Mouse (Mus musculus): Measurements from ENCODE around the gene Fndc3c1. TPM values are rescaled to one million over a fixed set of nuclear protein-coding genes. Genes with fewer than 3 reads are reported as not detected.
"Not testable (repeated sequence)": the region's sequence is repeated elsewhere in the genome, so short reads cannot be mapped to it uniquely, and the experiment has no call there.

The Fndc3c1 gene
- polyA plus RNA-seq (2014; fragmentation: Nextera tagmentation; extraction: Ambion mirVana), result 39.0 and 44.9 TPM in 2 replicates

DNA sequence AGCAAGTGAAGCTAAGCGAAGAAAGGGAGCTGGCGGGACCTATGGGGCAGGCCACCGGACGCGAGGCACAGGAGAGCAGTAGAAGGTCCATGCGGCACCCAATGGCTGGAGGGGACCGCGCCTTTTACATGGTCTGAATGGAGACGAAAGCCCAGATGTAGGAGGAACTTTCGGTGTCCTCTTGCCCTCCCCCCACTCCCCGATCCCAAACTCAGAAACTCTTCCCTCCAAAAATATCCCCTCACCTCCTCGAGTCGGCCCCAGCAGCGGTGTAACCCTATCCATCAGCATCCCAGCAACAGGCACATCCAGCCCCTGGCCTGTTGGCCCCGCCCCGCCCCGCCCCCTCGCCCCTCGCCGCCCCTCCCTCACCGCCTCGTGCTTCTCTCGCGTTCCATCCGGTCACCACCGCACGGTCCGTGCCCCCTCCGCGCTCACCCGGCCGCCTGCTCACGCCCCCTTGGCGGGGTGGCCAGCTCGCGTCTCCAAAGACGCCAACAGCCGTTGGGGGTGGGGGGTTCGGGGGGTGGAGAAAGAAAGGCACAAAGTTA, at the start of gene Fndc3c1:
Fndc3c1 (minus strand) TSS at position 301 of the 551 bp plus-strand sequence.
- WGBS, result 9% methylated on average over 33 of the region's 39 CpGs

DNA sequence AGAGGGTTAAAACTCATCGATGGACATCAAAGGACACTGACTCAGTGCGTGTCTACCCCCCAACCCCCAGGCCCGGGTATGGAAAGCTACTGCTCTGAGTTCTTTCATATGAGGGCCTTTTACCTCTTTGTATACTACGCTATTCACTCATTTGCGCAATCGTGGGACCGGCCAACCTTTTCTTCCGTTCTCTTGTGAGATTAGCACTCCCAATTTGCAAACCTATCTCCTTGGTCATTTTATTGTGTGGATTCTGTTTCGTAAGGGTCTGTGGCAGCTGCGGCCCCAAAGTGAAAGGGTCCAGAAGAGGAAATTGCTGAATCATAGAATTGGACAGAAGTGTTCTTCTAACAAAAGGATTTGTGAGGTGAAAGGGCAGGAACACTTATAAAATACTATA, 1.2 kb upstream of the Fndc3c1 start:
- no peaks in the 10 kb centered on the region for H3K36me3 ChIP-seq (ENCODE audit: control insufficient read depth, insufficient read depth, low read length)
- no peaks in the 10 kb centered on the region for H3K9me3 ChIP-seq (ENCODE audit: control insufficient read depth, low read length)
- H3K9ac ChIP-seq (ENCODE audit: low read length), result no peak overlapping the region
- no peaks in the 10 kb centered on the region; the same call in 1 of the 2 replicates for H3K4me1 ChIP-seq (ENCODE audit: control insufficient read depth, insufficient read depth, low read length)
- no peaks in the 10 kb centered on the region; the same call in 1 of the 2 replicates for H3K27me3 ChIP-seq (ENCODE audit: control insufficient read depth, insufficient read depth, low read length)
- ATAC-seq (ENCODE audit: low FRiP score), result no peak
- no peak for DNase-seq (ENCODE audit: low spot score, missing footprints)
- H3K27ac ChIP-seq (ENCODE audit: low read depth, low read length), result no peak overlapping the region
- H3K4me2 ChIP-seq, result no peak overlapping the region
- H3K4me3 ChIP-seq (ENCODE audit: low read depth, low read length), result no peak overlapping the region
- 19% methylated on average over 10 of the region's 10 CpGs for WGBS

More for the DNA sequence above, at the start of gene Fndc3c1:
- no peaks in the 10 kb centered on the region for H3K36me3 ChIP-seq (ENCODE audit: control insufficient read depth, insufficient read depth, low read length)
- H3K9me3 ChIP-seq (ENCODE audit: control insufficient read depth, low read length), result no peaks in the 10 kb centered on the region
- H3K4me1 ChIP-seq (ENCODE audit: control insufficient read depth, insufficient read depth, low read length), result no peaks in the 10 kb centered on the region; the same call in 1 of the 2 replicates
- peak within 1 kb of the TSS; percentile 52 for H3K4me2 ChIP-seq
- peak within 1 kb of the TSS; percentile 36 for H3K4me3 ChIP-seq (ENCODE audit: low read depth, low read length)
- ATAC-seq (ENCODE audit: low FRiP score), result peak; percentile 96
- DNase-seq (ENCODE audit: low spot score, missing footprints), result peak; percentile 94
- peak within 1 kb of the TSS; percentile 51; the same call in 1 of the 2 replicates for H3K27ac ChIP-seq (ENCODE audit: low read depth, low read length)
- H3K27me3 ChIP-seq (ENCODE audit: control insufficient read depth, insufficient read depth, low read length), result no peaks in the 10 kb centered on the region; the same call in 1 of the 2 replicates
- peak within 1 kb of the TSS; percentile 38; the same call in 1 of the 2 replicates for H3K9ac ChIP-seq (ENCODE audit: low read length)

DNA sequence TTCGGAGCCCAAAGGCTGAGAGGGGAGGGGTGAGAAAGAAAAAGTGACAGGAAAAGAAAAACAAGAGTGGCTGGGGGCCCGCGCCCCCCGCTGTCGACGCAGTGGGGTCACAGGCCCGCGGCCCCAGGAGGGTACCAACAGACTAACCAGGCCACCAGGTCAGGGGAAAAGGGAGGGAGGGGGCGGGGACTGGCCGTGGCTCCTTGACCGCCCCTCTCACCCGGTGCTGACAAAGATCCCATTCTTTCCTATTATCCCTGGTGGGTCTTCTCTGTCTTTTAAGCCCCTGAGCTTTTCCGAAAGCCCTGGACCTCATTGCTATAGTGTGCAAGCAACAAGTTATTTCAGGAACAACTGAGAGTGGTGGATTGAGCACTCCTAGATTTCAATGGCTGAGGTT, 470 bp upstream of the Fndc3c1 start:
- Histone ChIP-seq H3K4me1 (ENCODE audit: control insufficient read depth, insufficient read depth, low read length) (no peaks in the 10 kb centered on the region; the same call in 1 of the 2 replicates), H3K36me3 (ENCODE audit: control insufficient read depth, insufficient read depth, low read length) (no peaks in the 10 kb centered on the region), H3K27ac (ENCODE audit: low read depth, low read length) (peak overlapping the region; percentile 51; the same call in 1 of the 2 replicates), H3K9ac (ENCODE audit: low read length) (peak overlapping the region; percentile 38; the same call in 1 of the 2 replicates), H3K4me2 (peak overlapping the region; percentile 52), H3K4me3 (ENCODE audit: low read depth, low read length) (peak overlapping the region; percentile 36), H3K27me3 (ENCODE audit: control insufficient read depth, insufficient read depth, low read length) (no peaks in the 10 kb centered on the region; the same call in 1 of the 2 replicates), H3K9me3 (ENCODE audit: control insufficient read depth, low read length) (no peaks in the 10 kb centered on the region)
- peak; percentile 84 for ATAC-seq (ENCODE audit: low FRiP score)
- peak; percentile 92 for DNase-seq (ENCODE audit: low spot score, missing footprints)
- WGBS, result 17% methylated on average over 13 of the region's 13 CpGs

DNA sequence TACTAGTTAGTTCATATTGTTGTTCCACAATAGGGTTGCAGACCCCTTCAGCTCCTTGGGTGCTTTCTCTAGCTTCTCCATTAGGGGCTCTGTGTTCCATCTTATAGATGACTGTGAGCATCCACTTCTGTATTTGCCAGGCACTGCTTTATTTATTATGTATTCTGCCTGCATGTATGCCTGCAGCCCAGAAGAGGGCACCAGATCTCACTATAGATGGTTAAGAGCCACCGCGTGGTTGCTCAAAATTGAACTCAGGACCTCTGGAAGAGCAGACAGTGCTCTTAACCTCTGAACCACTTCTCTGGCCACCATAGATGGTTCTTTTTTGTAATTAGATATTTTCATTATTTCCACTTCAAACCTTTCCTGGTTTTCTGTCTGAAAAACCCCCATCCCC, 5.3 kb downstream of the Fndc3c1 start:
- not testable (repeated sequence) for H3K27me3 ChIP-seq (ENCODE audit: control insufficient read depth, insufficient read depth, low read length); H3K27ac ChIP-seq (ENCODE audit: low read depth, low read length); H3K4me2 ChIP-seq; H3K9me3 ChIP-seq (ENCODE audit: control insufficient read depth, low read length); H3K4me3 ChIP-seq (ENCODE audit: low read depth, low read length); H3K4me1 ChIP-seq (ENCODE audit: control insufficient read depth, insufficient read depth, low read length); H3K36me3 ChIP-seq (ENCODE audit: control insufficient read depth, insufficient read depth, low read length); H3K9ac ChIP-seq (ENCODE audit: low read length); DNase-seq (ENCODE audit: low spot score, missing footprints); ATAC-seq (ENCODE audit: low FRiP score)
- WGBS, result 60% methylated on average over 2 of the region's 2 CpGs

DNA sequence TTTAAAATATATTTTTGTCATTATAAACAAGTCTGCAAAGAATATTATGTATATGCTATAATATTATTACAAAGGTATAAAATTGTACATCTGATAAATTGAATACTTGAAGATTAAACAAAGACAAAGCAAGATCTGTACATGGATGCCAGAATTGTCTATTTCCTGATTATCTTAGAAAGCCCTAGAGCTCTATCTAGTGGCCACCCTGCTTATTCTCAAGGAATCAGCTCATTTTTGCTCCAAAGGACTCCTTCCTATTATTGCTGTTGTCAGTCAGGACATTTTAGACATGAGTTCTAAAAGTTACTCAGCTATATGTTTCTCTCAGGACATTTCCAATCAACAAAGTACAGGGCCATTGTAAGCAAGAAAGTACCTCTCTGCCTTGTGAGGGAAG, 99.9 kb downstream of the Fndc3c1 start:
- Histone ChIP-seq H3K4me3 (ENCODE audit: low read depth, low read length) (no peak overlapping the region), H3K4me1 (ENCODE audit: control insufficient read depth, insufficient read depth, low read length) (no peaks in the 10 kb centered on the region), H3K27ac (ENCODE audit: low read depth, low read length) (no peak overlapping the region), H3K36me3 (ENCODE audit: control insufficient read depth, insufficient read depth, low read length) (no peaks in the 10 kb centered on the region), H3K9ac (ENCODE audit: low read length) (no peak overlapping the region), H3K4me2 (no peak overlapping the region), H3K9me3 (ENCODE audit: control insufficient read depth, low read length) (no peaks in the 10 kb centered on the region), H3K27me3 (ENCODE audit: control insufficient read depth, insufficient read depth, low read length) (no peaks in the 10 kb centered on the region)
- DNase-seq (ENCODE audit: low spot score, missing footprints) (no peak), ATAC-seq (ENCODE audit: low FRiP score) (no peak)

DNA sequence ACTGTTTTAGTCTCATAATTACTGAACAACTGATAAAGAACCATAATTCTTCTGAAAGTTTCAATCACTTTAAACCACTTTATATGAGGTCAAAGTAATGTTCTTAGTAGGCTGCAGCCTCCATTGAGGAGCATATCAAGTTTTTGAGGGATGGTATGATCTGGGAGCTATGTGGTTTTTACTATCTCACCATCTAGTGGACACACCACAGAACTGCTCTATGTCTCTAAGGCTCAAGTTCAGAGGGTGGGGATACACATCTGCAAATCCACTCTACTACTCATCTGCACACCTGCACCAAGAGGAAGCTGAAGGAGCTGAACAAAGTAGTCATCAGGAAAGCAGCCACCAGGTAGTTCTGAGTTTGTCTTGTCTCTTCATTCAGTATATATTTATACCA, 104.6 kb downstream of the Fndc3c1 start:
- H3K9me3 ChIP-seq (ENCODE audit: control insufficient read depth, low read length), result no peaks in the 10 kb centered on the region
- H3K4me1 ChIP-seq (ENCODE audit: control insufficient read depth, insufficient read depth, low read length), result no peaks in the 10 kb centered on the region
- no peaks in the 10 kb centered on the region for H3K27me3 ChIP-seq (ENCODE audit: control insufficient read depth, insufficient read depth, low read length)
- H3K4me2 ChIP-seq, result no peak overlapping the region
- no peak overlapping the region for H3K9ac ChIP-seq (ENCODE audit: low read length)
- DNase-seq (ENCODE audit: low spot score, missing footprints) (no peak), ATAC-seq (ENCODE audit: low FRiP score) (no peak)
- H3K27ac ChIP-seq (ENCODE audit: low read depth, low read length), result no peak overlapping the region
- H3K4me3 ChIP-seq (ENCODE audit: low read depth, low read length), result no peak overlapping the region
- H3K36me3 ChIP-seq (ENCODE audit: control insufficient read depth, insufficient read depth, low read length), result no peaks in the 10 kb centered on the region

Small RNAs within 50 kb of the gene (microRNA-seq; reads per million reads assigned to microRNA genes)
- not detected for gene Gm27428

Other genes with a start within 250 kb of the Fndc3c1 start
- gene Fnd3c2, start 230.0 kb downstream of the Fndc3c1 start, polyA plus RNA-seq (2014; fragmentation: Nextera tagmentation; extraction: Ambion mirVana), result not detected in 2 replicates
- 2.9 and 3.3 TPM in 2 replicates for gene Gm5127, start 97.8 kb upstream of the Fndc3c1 start, polyA plus RNA-seq (2014; fragmentation: Nextera tagmentation; extraction: Ambion mirVana)
- 0.41 and 1.7 TPM in 2 replicates for gene Cysltr1, start 118.3 kb upstream of the Fndc3c1 start, polyA plus RNA-seq (2014; fragmentation: Nextera tagmentation; extraction: Ambion mirVana)

Data from midbrain, embryonic 11.5 days (tissue).